Mouse (Mus musculus): ENCODE measurements around the gene Myh7.
"Not testable (repeated sequence)": the region's sequence is repeated elsewhere in the genome, so short reads cannot be mapped to it uniquely, and the experiment has no call there.

Gene Myh7

GRCm38 (mm10) chr14:54968344-54968743 is 26.1 kb downstream of the Myh7 start:
- DNase-seq (ENCODE audit: low spot score in 2 of 2): no peak

GRCm38 (mm10) chr14:54967874-54968273 is 26.6 kb downstream of the Myh7 start:
- no peak for DNase-seq (ENCODE audit: low spot score in 2 of 2)

GRCm38 (mm10) chr14:54966320-54966977 is 28.0 kb downstream of the Myh7 start, which contains the start of gene Myh6:
Gene Myh6 (minus strand): TSS chr14:54966927.
- no peak for DNase-seq (ENCODE audit: low spot score in 2 of 2)

GRCm38 (mm10) chr14:54965631-54966030 is 28.8 kb downstream of the Myh7 start:
- no peak for DNase-seq (ENCODE audit: low spot score in 2 of 2)

- no peak for DNase-seq (ENCODE audit: low spot score in 2 of 2)
Measured at GRCm38 (mm10) chr14:54965044-54965443, 29.4 kb downstream of the Myh7 start.

GRCm38 (mm10) chr14:54963727-54964126 is 30.7 kb downstream of the Myh7 start:
- DNase-seq (ENCODE audit: low spot score in 2 of 2): no peak

- DNase-seq (ENCODE audit: low spot score in 2 of 2): no peak
Measured at GRCm38 (mm10) chr14:54962714-54963113, 31.7 kb downstream of the Myh7 start.

- no peak for DNase-seq (ENCODE audit: low spot score in 2 of 2)
Measured at GRCm38 (mm10) chr14:54961487-54961886, 32.9 kb downstream of the Myh7 start.

- DNase-seq (ENCODE audit: low spot score in 2 of 2): no peak
Measured at GRCm38 (mm10) chr14:54960769-54961168, 33.7 kb downstream of the Myh7 start.

- DNase-seq (ENCODE audit: low spot score in 2 of 2): not testable (repeated sequence)
Measured at GRCm38 (mm10) chr14:54959853-54960613, 34.4 kb downstream of the Myh7 start.

GRCm38 (mm10) chr14:54959197-54959596 is 35.2 kb downstream of the Myh7 start:
- no peak for DNase-seq (ENCODE audit: low spot score in 2 of 2)

GRCm38 (mm10) chr14:54958503-54958902 is 35.9 kb downstream of the Myh7 start:
- DNase-seq (ENCODE audit: low spot score in 2 of 2): no peak

- DNase-seq (ENCODE audit: low spot score in 2 of 2): no peak
Measured at GRCm38 (mm10) chr14:54956533-54956932, 37.9 kb downstream of the Myh7 start.

- no peak for DNase-seq (ENCODE audit: low spot score in 2 of 2)
Measured at GRCm38 (mm10) chr14:54955481-54955880, 38.9 kb downstream of the Myh7 start.

- no peak for DNase-seq (ENCODE audit: low spot score in 2 of 2)
Measured at GRCm38 (mm10) chr14:54954474-54954873, 40.0 kb downstream of the Myh7 start.

GRCm38 (mm10) chr14:54953664-54954206 is 40.7 kb downstream of the Myh7 start:
- DNase-seq (ENCODE audit: low spot score in 2 of 2): no peak

GRCm38 (mm10) chr14:54951587-54951986 is 42.8 kb downstream of the Myh7 start:
- no peak for DNase-seq (ENCODE audit: low spot score in 2 of 2)

GRCm38 (mm10) chr14:54950493-54950892 is 43.9 kb downstream of the Myh7 start:
- DNase-seq (ENCODE audit: low spot score in 2 of 2): no peak

GRCm38 (mm10) chr14:54948781-54949180 is 45.6 kb downstream of the Myh7 start:
- no peak for DNase-seq (ENCODE audit: low spot score in 2 of 2)

- DNase-seq (ENCODE audit: low spot score in 2 of 2): not testable (repeated sequence)
Measured at GRCm38 (mm10) chr14:54947008-54947407, 47.4 kb downstream of the Myh7 start.

GRCm38 (mm10) chr14:54945975-54946704 is 48.3 kb downstream of the Myh7 start:
- no peak for DNase-seq (ENCODE audit: low spot score in 2 of 2)

GRCm38 (mm10) chr14:54944939-54945338 is 49.5 kb downstream of the Myh7 start:
- DNase-seq (ENCODE audit: low spot score in 2 of 2): no peak

Measured in frontal cortex, postnatal 10 days (tissue).